Mouse (Mus musculus) thymus, postnatal 25 days (tissue): Measurements from ENCODE around the gene Fgfr2.

Source experiments
- DNase-seq: peaks from one replicate; pipeline ENCODE4 v3.0.0; 2022

Gene Fgfr2

GRCm38 (mm10) chr7:130966876-130967275 is 2156.3 kb downstream of the Fgfr2 start:
- no peak for DNase-seq

- DNase-seq: no peak
Measured at GRCm38 (mm10) chr7:130966451-130966850, 2156.7 kb downstream of the Fgfr2 start.

- no peak for DNase-seq
Measured at GRCm38 (mm10) chr7:130965909-130966365, 2157.2 kb downstream of the Fgfr2 start.

- DNase-seq: no peak
Measured at GRCm38 (mm10) chr7:130965396-130965795, 2157.8 kb downstream of the Fgfr2 start.

GRCm38 (mm10) chr7:130964686-130965085 is 2158.5 kb downstream of the Fgfr2 start:
- DNase-seq: no peak

GRCm38 (mm10) chr7:130961429-130961828 is 2161.7 kb downstream of the Fgfr2 start:
- DNase-seq: no peak

GRCm38 (mm10) chr7:130959868-130960267 is 2163.3 kb downstream of the Fgfr2 start:
- DNase-seq: no peak

GRCm38 (mm10) chr7:130958551-130958950 is 2164.6 kb downstream of the Fgfr2 start:
- DNase-seq: no peak

GRCm38 (mm10) chr7:130954177-130954601 is 2169.0 kb downstream of the Fgfr2 start:
- no peak for DNase-seq

- no peak for DNase-seq
Measured at GRCm38 (mm10) chr7:130953376-130953775, 2169.8 kb downstream of the Fgfr2 start.

- no peak for DNase-seq
Measured at GRCm38 (mm10) chr7:130951004-130951403, 2172.1 kb downstream of the Fgfr2 start.

- DNase-seq: no peak
Measured at GRCm38 (mm10) chr7:130950482-130950881, 2172.7 kb downstream of the Fgfr2 start.

- DNase-seq: no peak
Measured at GRCm38 (mm10) chr7:130949331-130949751, 2173.8 kb downstream of the Fgfr2 start.

GRCm38 (mm10) chr7:130948563-130949208 is 2174.5 kb downstream of the Fgfr2 start:
- DNase-seq: no peak

GRCm38 (mm10) chr7:130946303-130946702 is 2176.8 kb downstream of the Fgfr2 start:
- no peak for DNase-seq

GRCm38 (mm10) chr7:130945730-130946129 is 2177.4 kb downstream of the Fgfr2 start:
- no peak for DNase-seq

GRCm38 (mm10) chr7:130944766-130945475 is 2178.2 kb downstream of the Fgfr2 start:
- DNase-seq: no peak

GRCm38 (mm10) chr7:130943280-130943895 is 2179.8 kb downstream of the Fgfr2 start:
- no peak for DNase-seq

GRCm38 (mm10) chr7:130940733-130941132 is 2182.4 kb downstream of the Fgfr2 start:
- DNase-seq: no peak

GRCm38 (mm10) chr7:130938896-130939295 is 2184.3 kb downstream of the Fgfr2 start:
- no peak for DNase-seq

- DNase-seq: no peak
Measured at GRCm38 (mm10) chr7:130938005-130938404, 2185.1 kb downstream of the Fgfr2 start.

- DNase-seq: no peak
Measured at GRCm38 (mm10) chr7:130937266-130937841, 2185.8 kb downstream of the Fgfr2 start.

GRCm38 (mm10) chr7:130936472-130936951 is 2186.6 kb downstream of the Fgfr2 start:
- no peak for DNase-seq
